Mouse (Mus musculus): ENCODE results near the gene Alox8.

GRCm38 (mm10) chr11:69235285-69236060 is 37.8 kb upstream of the Alox8 start:
- no peak for TF ChIP-seq MAFK (IDR thresholded peaks at IDR 0.05; ENCODE audit: insufficient read depth, low read depth, low read length)
- no peak for TF ChIP-seq ZNF384 (IDR thresholded peaks at IDR 0.05; ENCODE audit: low read depth, low read length)
- no peak for TF ChIP-seq ZC3H11A (IDR thresholded peaks at IDR 0.05; ENCODE audit: borderline replicate concordance, low read depth, low read length)
- no peak for TF ChIP-seq CHD2 (IDR thresholded peaks at IDR 0.05; ENCODE audit: low read depth, low read length)

Measured in ES-E14 (cell line).